Mouse (Mus musculus): ENCODE measurements around the gene Med21. TPM values are rescaled to one million over a fixed set of nuclear protein-coding genes. Genes with fewer than 3 reads are reported as not detected.
A peak's percentile ranks its signal among the peaks of the same experiment; 100 is the strongest.

Med21 gene
- total RNA-seq, 2 experiments from 2014 or later, result 53.8 to 59.7 TPM

DNA sequence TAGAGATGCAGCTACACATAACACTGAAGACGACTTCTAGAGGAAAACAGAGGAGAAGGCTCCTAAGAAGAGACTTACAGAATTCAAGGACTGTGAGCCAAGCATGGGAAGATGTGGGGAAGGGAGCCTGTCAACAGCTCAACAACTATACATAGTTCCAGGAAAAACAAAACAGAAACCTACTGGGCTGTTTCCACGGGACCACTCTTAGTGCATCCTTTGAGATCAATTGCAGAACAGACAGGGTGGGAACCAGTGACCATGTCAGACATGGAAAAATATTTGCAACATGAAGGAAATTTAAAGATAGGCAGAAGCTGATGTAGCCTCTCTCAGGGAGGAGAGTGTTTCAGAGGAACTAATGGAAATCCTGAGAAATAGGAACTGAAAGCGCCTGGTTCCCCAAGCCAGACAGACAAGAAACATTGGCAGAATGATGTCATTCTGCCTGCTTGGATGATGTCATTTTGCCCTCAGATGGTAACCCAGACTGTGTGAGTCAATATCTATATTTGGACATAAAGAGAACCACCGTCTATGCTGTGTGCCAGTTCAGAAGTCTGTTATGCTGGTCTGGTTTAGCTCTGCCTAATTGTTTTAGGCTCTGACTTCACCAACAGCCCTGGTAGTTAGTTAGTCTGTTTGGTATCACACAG, 32.7 kb downstream of the Med21 start:
- intact Hi-C loops (cut with DNase I), result no loop called here
- no peak for DNase-seq

- DNase-seq, result no peak
- intact Hi-C loops (cut with DNase I), result no loop called here
Observed at GRCm38 (mm10) chr6:146676904-146677303, 34.6 kb downstream of the Med21 start.

DNA sequence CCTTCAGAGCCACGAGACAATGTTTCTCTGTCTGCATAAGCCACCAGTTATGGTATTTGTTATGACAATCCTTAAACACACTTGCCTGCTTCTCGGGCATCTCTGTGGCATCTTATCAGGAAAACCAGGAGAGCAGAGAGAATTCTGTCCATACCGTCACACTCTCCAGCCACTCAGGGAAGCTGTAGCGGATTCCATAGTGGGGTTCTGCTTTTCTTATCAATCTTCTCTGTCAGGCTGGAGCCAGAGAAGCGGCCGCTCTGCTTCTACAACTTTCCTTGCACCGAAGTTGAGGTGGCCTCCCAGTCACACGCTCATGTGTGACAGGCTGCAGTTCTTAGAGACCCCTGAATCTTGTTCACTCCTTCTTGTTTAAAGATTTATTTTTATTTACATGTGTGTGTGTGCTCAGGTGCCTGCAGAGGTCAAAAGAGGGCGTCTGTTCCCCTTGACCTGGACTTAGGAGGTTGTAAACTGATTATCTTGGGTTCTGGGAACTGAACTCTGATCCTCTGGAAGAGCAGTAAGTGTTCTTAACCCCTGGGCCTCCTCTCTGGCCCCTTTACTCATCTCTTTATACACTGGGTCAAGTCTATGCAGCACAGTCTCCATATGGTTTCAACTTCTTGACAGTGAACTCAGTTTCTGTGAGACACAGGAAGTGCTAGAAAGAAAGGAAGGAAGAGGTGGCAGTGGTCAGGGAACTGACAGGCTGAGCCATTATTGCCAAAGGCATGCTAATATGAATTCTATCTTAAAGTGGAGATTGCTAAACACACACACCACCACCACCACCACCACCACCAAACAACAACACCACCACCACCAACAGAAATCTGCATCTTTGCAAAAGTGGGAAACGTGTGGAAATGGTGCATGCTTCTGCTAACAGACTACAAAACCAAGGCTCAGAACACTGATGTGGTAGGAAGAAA, 36.1 kb downstream of the Med21 start:
- DNase-seq, result no peak
- intact Hi-C loops (cut with DNase I), result no loop called here

DNA sequence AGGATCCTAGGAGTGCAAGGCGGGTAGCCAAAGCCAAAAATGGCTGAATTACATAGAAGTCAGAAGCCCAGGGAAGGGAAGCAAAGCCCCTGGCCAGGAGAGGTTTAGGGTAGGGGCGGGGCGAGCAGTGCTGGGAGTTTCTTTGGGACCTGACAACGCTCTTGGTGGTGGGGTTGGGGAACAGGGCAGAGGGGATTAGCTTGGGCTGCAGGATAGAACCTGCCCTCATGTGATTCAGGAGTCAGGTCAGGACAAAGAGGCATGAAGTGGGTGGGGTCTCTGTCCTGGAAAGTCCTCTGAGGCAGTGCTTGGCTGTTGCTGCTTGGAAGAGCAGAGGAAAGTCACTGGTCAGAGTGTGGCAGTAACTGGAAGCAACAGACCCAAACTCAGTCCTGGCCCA, 41.5 kb downstream of the Med21 start:
- DNase-seq, result peak; percentile 41 to 44
- intact Hi-C loops (cut with DNase I), result no loop called here

DNA sequence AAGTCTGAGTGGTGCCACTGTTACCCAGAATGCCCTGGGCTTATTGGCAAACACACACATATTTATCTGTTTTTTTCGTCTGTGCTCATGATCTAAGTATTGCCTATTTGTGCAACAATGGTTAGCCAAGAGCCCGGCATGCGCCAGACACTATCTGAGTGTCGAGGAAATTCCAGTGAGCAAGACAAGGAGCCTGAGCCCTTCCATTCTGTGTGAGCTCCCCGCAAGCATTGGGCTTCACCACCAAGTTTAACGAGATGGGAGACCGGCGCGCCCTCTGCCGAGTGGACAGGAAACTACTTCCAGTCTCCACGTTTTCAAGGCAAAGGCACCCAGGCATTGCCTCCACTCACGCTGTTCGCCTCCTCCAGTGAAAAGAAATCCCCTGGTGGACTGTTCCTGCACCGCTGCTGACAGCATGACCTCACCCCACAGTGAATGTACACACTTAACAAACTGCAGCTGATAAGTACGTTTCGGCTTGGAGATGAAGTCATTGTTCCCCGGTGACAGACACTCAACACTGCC, 43.5 kb downstream of the Med21 start:
- intact Hi-C loops (cut with DNase I), result no loop called here
- peak; percentile 87 to 88 for DNase-seq

GRCm38 (mm10) chr6:146686463-146687196, 44.3 kb downstream of the Med21 start:
- no peak for DNase-seq
- intact Hi-C loops (cut with DNase I), result no loop called here

GRCm38 (mm10) chr6:146688010-146688409, 45.7 kb downstream of the Med21 start:
- intact Hi-C loops (cut with DNase I), result no loop called here
- DNase-seq, result no peak

- intact Hi-C loops (cut with DNase I), result no loop called here
- DNase-seq, result no peak
Observed at GRCm38 (mm10) chr6:146688861-146689260, 46.5 kb downstream of the Med21 start.

DNA sequence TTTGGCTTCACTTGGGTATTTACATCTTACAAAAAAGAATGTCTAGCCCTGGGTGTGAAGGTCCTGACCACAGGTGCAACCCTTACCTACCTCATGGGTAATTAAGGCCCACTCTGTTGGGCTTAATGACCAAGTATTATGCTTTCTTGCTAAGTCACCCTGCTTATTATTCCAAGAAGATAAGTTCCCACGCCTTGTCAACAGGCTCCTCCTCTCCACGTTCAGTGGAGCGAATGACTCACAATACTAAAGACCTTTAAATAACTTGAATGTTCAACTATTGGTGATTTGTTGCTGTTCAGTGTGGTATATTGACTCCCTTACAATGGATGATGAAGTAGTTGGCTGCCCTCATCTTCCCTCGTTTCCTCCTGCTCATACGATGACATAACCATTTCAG, 55.4 kb downstream of the Med21 start:
- intact Hi-C loops (cut with DNase I), result no loop called here
- DNase-seq, result no peak

GRCm38 (mm10) chr6:146698376-146698775, 56.0 kb downstream of the Med21 start:
- intact Hi-C loops (cut with DNase I), result no loop called here
- DNase-seq, result no peak

Other genes with a start within 250 kb of the Med21 start
- 10 to 100 TPM; 31.5 to 41.9 TPM for gene Itpr2, start 140.3 kb upstream of the Med21 start, total RNA-seq (2021)
- gene Fgfr1op2, start 65.3 kb upstream of the Med21 start, total RNA-seq (2021), result 10 to 100 TPM; 61.6 to 65.4 TPM
- 10 to 100 TPM; 22.7 to 27.6 TPM for gene Ints13, start 64.7 kb upstream of the Med21 start, total RNA-seq (2021)
- gene Tm7sf3, start 277 bp downstream of the Med21 start, total RNA-seq (2021), result 10 to 100 TPM; 23.4 to 27.1 TPM
- 10 to 100 TPM; 18.7 to 19.1 TPM for gene Stk38l, start 82.4 kb downstream of the Med21 start, total RNA-seq (2021)
- gene Arntl2, start 153.5 kb downstream of the Med21 start, total RNA-seq (2021), result 1 to 10 TPM; 1.4 to 1.5 TPM
- gene Smco2, start 207.6 kb downstream of the Med21 start, total RNA-seq (2021), result under 1 TPM; 0.40 to 0.62 TPM
- gene Ppfibp1, start 245.9 kb downstream of the Med21 start, total RNA-seq (2021), result 100 to 1,000 TPM in 1 of 2 experiments, 10 to 100 TPM in 1; 78.5 to 106 TPM

Data from heart, postnatal 10 days (tissue).